Mouse (Mus musculus): Measurements from ENCODE around the gene Myo1d. TPM values are rescaled to one million over a fixed set of nuclear protein-coding genes. Genes with fewer than 3 reads are reported as not detected.

Myo1d gene
- polyA plus RNA-seq, 1 experiment from 2014 or later = 2.1 TPM

GRCm38 (mm10) chr11:80682745-80683144 is 97.1 kb downstream of the Myo1d start:
- H3K27me3 ChIP-seq (ENCODE audit: control insufficient read depth, insufficient read depth, low read length) = no peaks in the 10 kb centered on the region
- H3K4me2 ChIP-seq = no peak overlapping the region
- no peak overlapping the region for H3K9ac ChIP-seq (ENCODE audit: low read length)
- no peaks in the 10 kb centered on the region for H3K4me1 ChIP-seq (ENCODE audit: control insufficient read depth, insufficient read depth, low read length)
- no peaks in the 10 kb centered on the region for H3K9me3 ChIP-seq (ENCODE audit: control insufficient read depth, low read length)
- no peak overlapping the region for H3K27ac ChIP-seq (ENCODE audit: low read depth, low read length)
- no peak overlapping the region for H3K4me3 ChIP-seq (ENCODE audit: low read depth, low read length)
- 69% methylated on average over 3 of the region's 3 CpGs for WGBS
- DNase-seq (ENCODE audit: low spot score, missing footprints) (peak; percentile 49), ATAC-seq (ENCODE audit: low FRiP score) (no peak)
- no peaks in the 10 kb centered on the region for H3K36me3 ChIP-seq (ENCODE audit: control insufficient read depth, insufficient read depth, low read length)

DNA sequence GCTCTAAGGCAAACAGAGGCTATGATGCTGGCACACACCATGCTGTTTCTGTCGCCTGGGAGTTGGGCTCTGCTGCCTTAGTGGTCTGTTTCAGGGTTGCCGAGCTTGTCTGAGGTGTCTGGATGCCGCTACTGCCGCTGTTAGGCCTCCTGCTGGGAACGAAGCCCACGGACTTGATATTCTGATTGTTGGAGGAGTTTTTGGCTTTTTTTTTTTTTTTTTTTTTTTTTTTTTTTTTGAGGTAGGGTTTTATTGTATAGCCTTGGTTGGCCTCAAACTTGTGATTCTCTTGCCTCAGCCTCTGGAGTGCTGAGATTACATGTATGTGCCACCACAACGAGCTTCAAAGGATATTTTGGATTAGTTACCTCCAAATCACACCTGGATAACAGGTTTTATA is 106.8 kb downstream of the Myo1d start:
- no peaks in the 10 kb centered on the region for H3K9me3 ChIP-seq (ENCODE audit: control insufficient read depth, low read length)
- H3K4me3 ChIP-seq (ENCODE audit: low read depth, low read length) = no peak overlapping the region
- 51% methylated on average over 7 of the region's 7 CpGs for WGBS
- no peak overlapping the region for H3K9ac ChIP-seq (ENCODE audit: low read length)
- H3K27ac ChIP-seq (ENCODE audit: low read depth, low read length) = no peak overlapping the region
- no peaks in the 10 kb centered on the region for H3K36me3 ChIP-seq (ENCODE audit: control insufficient read depth, insufficient read depth, low read length)
- no peak overlapping the region for H3K4me2 ChIP-seq
- ATAC-seq (ENCODE audit: low FRiP score) = no peak
- DNase-seq (ENCODE audit: low spot score, missing footprints) = no peak
- H3K27me3 ChIP-seq (ENCODE audit: control insufficient read depth, insufficient read depth, low read length) = no peaks in the 10 kb centered on the region
- no peaks in the 10 kb centered on the region for H3K4me1 ChIP-seq (ENCODE audit: control insufficient read depth, insufficient read depth, low read length)

- Histone ChIP-seq H3K27ac (ENCODE audit: low read depth, low read length) (no peak overlapping the region), H3K36me3 (ENCODE audit: control insufficient read depth, insufficient read depth, low read length) (no peaks in the 10 kb centered on the region), H3K9me3 (ENCODE audit: control insufficient read depth, low read length) (no peaks in the 10 kb centered on the region), H3K4me1 (ENCODE audit: control insufficient read depth, insufficient read depth, low read length) (no peaks in the 10 kb centered on the region), H3K4me2 (no peak overlapping the region), H3K4me3 (ENCODE audit: low read depth, low read length) (no peak overlapping the region), H3K27me3 (ENCODE audit: control insufficient read depth, insufficient read depth, low read length) (no peaks in the 10 kb centered on the region), H3K9ac (ENCODE audit: low read length) (no peak overlapping the region)
- ATAC-seq (ENCODE audit: low FRiP score) = peak; percentile 57; the same call in 1 of the 2 replicates
- peak; percentile 89 for DNase-seq (ENCODE audit: low spot score, missing footprints)
- 38% methylated on average over 1 of the region's 1 CpGs for WGBS
Observed at GRCm38 (mm10) chr11:80670391-80670790, 109.4 kb downstream of the Myo1d start.

DNA sequence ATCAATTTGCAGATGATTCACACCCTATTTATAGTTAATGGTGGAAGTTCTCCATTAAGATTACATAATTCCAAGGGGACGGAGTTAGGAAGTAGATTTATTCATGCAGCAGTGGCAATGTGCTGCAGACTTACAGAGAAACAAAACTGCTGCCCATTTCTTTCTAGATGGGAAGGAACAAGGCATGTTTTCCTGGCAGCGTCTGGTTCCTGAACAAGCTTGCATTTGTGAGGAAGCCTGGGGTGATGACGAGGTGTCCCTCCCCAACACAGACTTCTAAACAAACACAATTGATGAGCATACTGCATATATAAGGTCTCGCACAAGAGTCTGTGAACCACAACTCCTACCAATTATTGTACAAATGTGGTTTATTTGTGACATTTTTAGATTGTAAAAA is 109.9 kb downstream of the Myo1d start:
- Histone ChIP-seq H3K27ac (ENCODE audit: low read depth, low read length) (no peak overlapping the region), H3K4me2 (no peak overlapping the region), H3K9me3 (ENCODE audit: control insufficient read depth, low read length) (no peaks in the 10 kb centered on the region), H3K36me3 (ENCODE audit: control insufficient read depth, insufficient read depth, low read length) (no peaks in the 10 kb centered on the region), H3K4me3 (ENCODE audit: low read depth, low read length) (no peak overlapping the region), H3K4me1 (ENCODE audit: control insufficient read depth, insufficient read depth, low read length) (no peaks in the 10 kb centered on the region), H3K27me3 (ENCODE audit: control insufficient read depth, insufficient read depth, low read length) (no peaks in the 10 kb centered on the region), H3K9ac (ENCODE audit: low read length) (no peak overlapping the region)
- ATAC-seq (ENCODE audit: low FRiP score) (no peak), DNase-seq (ENCODE audit: low spot score, missing footprints) (no peak)
- WGBS = 78% methylated on average over 4 of the region's 4 CpGs

DNA sequence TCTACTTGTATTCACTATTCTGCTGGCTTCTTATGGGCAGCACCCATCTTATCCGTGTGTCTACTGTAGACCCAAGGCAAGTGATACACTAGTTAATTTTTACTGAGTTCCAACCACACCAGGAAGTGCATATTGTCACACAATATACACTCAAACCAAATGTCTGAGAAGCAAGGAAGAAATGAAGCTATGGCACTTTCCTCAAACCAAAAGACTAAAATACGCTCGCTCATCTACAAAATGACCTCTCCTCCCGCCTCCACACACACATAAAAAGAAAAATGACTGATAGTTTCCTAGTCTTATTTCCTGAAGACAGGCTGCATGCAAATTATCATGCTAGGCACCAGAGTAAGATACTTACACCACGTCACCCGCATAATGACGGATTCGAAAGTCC is 113.6 kb downstream of the Myo1d start:
- no peaks in the 10 kb centered on the region for H3K36me3 ChIP-seq (ENCODE audit: control insufficient read depth, insufficient read depth, low read length)
- no peaks in the 10 kb centered on the region for H3K4me1 ChIP-seq (ENCODE audit: control insufficient read depth, insufficient read depth, low read length)
- 94% methylated on average over 8 of the region's 8 CpGs for WGBS
- DNase-seq (ENCODE audit: low spot score, missing footprints) (no peak), ATAC-seq (ENCODE audit: low FRiP score) (no peak)
- no peak overlapping the region for H3K9ac ChIP-seq (ENCODE audit: low read length)
- H3K27me3 ChIP-seq (ENCODE audit: control insufficient read depth, insufficient read depth, low read length) = no peaks in the 10 kb centered on the region
- H3K4me2 ChIP-seq = no peak overlapping the region
- H3K9me3 ChIP-seq (ENCODE audit: control insufficient read depth, low read length) = no peaks in the 10 kb centered on the region
- H3K27ac ChIP-seq (ENCODE audit: low read depth, low read length) = no peak overlapping the region
- no peak overlapping the region for H3K4me3 ChIP-seq (ENCODE audit: low read depth, low read length)

DNA sequence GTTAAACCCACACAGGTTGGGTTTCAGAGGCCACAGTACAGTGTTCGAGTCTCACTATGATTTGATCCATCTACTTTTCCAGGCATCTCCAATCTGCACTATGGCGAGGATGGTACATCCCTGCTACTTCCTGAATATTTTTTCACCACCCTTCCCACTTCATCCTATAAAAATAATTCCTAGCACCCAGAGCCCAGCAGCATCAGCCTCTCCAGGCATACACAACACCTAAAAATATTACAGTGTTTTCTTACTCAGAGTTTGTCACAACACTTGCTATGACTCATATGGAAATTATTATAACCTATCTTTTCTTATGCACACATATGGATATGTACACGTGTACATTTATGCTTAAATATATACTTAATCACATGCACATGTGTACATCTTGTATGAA is 115.6 kb downstream of the Myo1d start:
- H3K4me1 ChIP-seq (ENCODE audit: control insufficient read depth, insufficient read depth, low read length) = no peaks in the 10 kb centered on the region
- no peaks in the 10 kb centered on the region for H3K27me3 ChIP-seq (ENCODE audit: control insufficient read depth, insufficient read depth, low read length)
- H3K4me3 ChIP-seq (ENCODE audit: low read depth, low read length) = no peak overlapping the region
- no peak overlapping the region for H3K27ac ChIP-seq (ENCODE audit: low read depth, low read length)
- no peak overlapping the region for H3K9ac ChIP-seq (ENCODE audit: low read length)
- no peaks in the 10 kb centered on the region for H3K9me3 ChIP-seq (ENCODE audit: control insufficient read depth, low read length)
- no peaks in the 10 kb centered on the region for H3K36me3 ChIP-seq (ENCODE audit: control insufficient read depth, insufficient read depth, low read length)
- H3K4me2 ChIP-seq = no peak overlapping the region
- no peak for ATAC-seq (ENCODE audit: low FRiP score)
- no peak for DNase-seq (ENCODE audit: low spot score, missing footprints)
- WGBS = 85% methylated on average over 3 of the region's 3 CpGs

GRCm38 (mm10) chr11:80645111-80645510 is 134.7 kb downstream of the Myo1d start:
- no peaks in the 10 kb centered on the region for H3K4me1 ChIP-seq (ENCODE audit: control insufficient read depth, insufficient read depth, low read length)
- no peaks in the 10 kb centered on the region for H3K27me3 ChIP-seq (ENCODE audit: control insufficient read depth, insufficient read depth, low read length)
- ATAC-seq (ENCODE audit: low FRiP score) (no peak), DNase-seq (ENCODE audit: low spot score, missing footprints) (no peak)
- H3K4me2 ChIP-seq = no peak overlapping the region
- H3K4me3 ChIP-seq (ENCODE audit: low read depth, low read length) = no peak overlapping the region
- 89% methylated on average over 5 of the region's 5 CpGs for WGBS
- H3K9me3 ChIP-seq (ENCODE audit: control insufficient read depth, low read length) = no peaks in the 10 kb centered on the region
- H3K27ac ChIP-seq (ENCODE audit: low read depth, low read length) = no peak overlapping the region
- no peak overlapping the region for H3K9ac ChIP-seq (ENCODE audit: low read length)
- H3K36me3 ChIP-seq (ENCODE audit: control insufficient read depth, insufficient read depth, low read length) = no peaks in the 10 kb centered on the region

DNA sequence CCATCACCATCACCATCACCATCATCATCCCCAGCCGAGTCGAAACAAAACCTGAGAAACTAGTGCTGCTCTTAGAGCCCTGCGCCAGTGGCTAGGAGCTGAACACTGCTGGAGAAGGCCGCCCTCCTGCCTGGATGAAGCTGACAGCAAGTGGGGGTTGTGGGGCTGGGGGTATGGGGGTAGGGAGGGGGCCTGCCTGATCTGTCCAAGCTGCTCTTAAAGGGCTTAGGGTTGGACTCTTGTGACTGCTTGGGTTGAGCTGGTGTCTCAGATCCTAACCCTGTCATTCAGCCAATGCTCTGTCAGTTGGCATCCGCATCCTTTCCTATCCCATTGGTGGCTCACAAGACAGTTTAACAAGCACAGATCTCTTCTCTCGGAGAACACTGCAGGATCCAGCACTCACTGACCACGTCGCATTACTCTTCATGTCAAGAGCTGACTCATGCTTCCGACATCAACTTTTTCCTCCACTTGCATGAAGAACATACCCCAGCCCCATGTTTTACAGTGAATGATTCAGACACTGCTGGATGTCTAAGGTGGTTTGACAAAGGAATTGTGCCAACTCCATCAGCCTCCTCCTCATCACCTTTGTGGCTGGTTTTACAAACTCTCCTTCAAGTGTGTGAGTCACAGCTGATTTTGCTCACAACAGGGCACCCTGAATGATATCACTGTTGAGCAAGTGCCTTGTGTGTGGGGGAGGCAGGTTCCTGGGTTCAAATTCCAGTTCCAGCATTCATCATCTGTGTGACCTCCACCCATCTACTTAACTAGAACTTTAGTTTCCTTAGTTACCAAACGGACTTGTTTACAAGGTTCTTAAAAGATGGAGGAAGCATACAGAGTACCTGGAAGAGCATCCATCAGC is 150.6 kb downstream of the Myo1d start:
- H3K4me1 ChIP-seq (ENCODE audit: control insufficient read depth, insufficient read depth, low read length) = no peaks in the 10 kb centered on the region
- no peak overlapping the region for H3K27ac ChIP-seq (ENCODE audit: low read depth, low read length)
- H3K4me2 ChIP-seq = no peak overlapping the region
- DNase-seq (ENCODE audit: low spot score, missing footprints) (no peak), ATAC-seq (ENCODE audit: low FRiP score) (no peak)
- H3K27me3 ChIP-seq (ENCODE audit: control insufficient read depth, insufficient read depth, low read length) = no peaks in the 10 kb centered on the region
- no peak overlapping the region for H3K9ac ChIP-seq (ENCODE audit: low read length)
- H3K9me3 ChIP-seq (ENCODE audit: control insufficient read depth, low read length) = no peaks in the 10 kb centered on the region
- no peaks in the 10 kb centered on the region for H3K36me3 ChIP-seq (ENCODE audit: control insufficient read depth, insufficient read depth, low read length)
- H3K4me3 ChIP-seq (ENCODE audit: low read depth, low read length) = no peak overlapping the region
- WGBS = 85% methylated on average over 10 of the region's 10 CpGs

GRCm38 (mm10) chr11:80628581-80628980 is 151.2 kb downstream of the Myo1d start:
- H3K9me3 ChIP-seq (ENCODE audit: control insufficient read depth, low read length) = no peaks in the 10 kb centered on the region
- H3K27ac ChIP-seq (ENCODE audit: low read depth, low read length) = no peak overlapping the region
- H3K4me2 ChIP-seq = no peak overlapping the region
- H3K36me3 ChIP-seq (ENCODE audit: control insufficient read depth, insufficient read depth, low read length) = no peaks in the 10 kb centered on the region
- 88% methylated on average over 4 of the region's 4 CpGs for WGBS
- no peak overlapping the region for H3K9ac ChIP-seq (ENCODE audit: low read length)
- no peaks in the 10 kb centered on the region for H3K4me1 ChIP-seq (ENCODE audit: control insufficient read depth, insufficient read depth, low read length)
- no peak for ATAC-seq (ENCODE audit: low FRiP score)
- H3K4me3 ChIP-seq (ENCODE audit: low read depth, low read length) = no peak overlapping the region
- DNase-seq (ENCODE audit: low spot score, missing footprints) = no peak
- no peaks in the 10 kb centered on the region for H3K27me3 ChIP-seq (ENCODE audit: control insufficient read depth, insufficient read depth, low read length)
